29 mouse cellular contexts compared by ENCODE assay signal in the genomic region with DNA sequence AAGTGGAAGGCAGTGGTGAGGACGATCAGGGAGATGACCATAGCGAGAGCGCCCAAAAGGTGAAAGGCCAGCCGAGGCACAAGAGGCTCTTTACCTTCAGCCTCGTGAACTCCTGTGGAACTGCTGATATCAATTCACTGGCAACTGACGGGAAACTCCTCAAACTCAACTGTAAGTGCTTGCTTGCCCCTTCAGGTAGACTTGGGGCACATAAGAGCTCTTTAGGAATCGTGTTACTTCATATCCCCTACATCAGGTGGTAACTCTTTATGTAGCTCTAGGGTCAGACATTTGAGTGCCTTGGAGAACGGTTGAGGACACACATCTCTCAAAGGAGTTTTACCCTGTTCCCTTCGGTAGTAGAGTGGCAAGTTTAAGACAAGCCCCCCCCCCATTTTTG. TPM values are rescaled to one million over a fixed set of nuclear protein-coding genes. Genes with fewer than 3 reads are reported as not detected.
"Had no signal": no experiment of that assay in that cellular context is flagged by ENCODE, and none has a peak within 500 bp of the region (broad histone marks: within the 10 kb centered on the region; RNA-seq: fewer than 3 reads in every experiment).

No protein-coding gene starts in this region.

- H3K4me2 ChIP-seq: heart, embryonic 11.5 days; heart, embryonic 13.5 days; heart, embryonic 15.5 days; hindbrain, embryonic 14.5 days; intestine, embryonic 15.5 days; kidney, embryonic 15.5 days; limb, embryonic 12.5 days had no signal

- H3K4me1 ChIP-seq: intestine, embryonic 15.5 days; kidney, embryonic 15.5 days; limb, embryonic 10.5 days; limb, embryonic 12.5 days had no signal

- DNase-seq: forebrain, postnatal 0 days; gastrocnemius, postnatal 14 days; gastrocnemius, postnatal 36 days; heart, adult 11 months; heart, adult 2 months; heart, postnatal 14 days; heart, postnatal 36 days; kidney, adult 2 months; kidney, adult 9 months; kidney, postnatal 25 days; kidney, postnatal 4 days had no signal

- H3K27ac ChIP-seq: heart, adult 2 months; heart, embryonic 13.5 days; heart, embryonic 15.5 days; hindbrain, embryonic 14.5 days; intestine, embryonic 15.5 days; kidney, embryonic 15.5 days; kidney, postnatal 0 days; layer of hippocampus, adult 2 months; left cerebral cortex, adult 2 months; limb, embryonic 10.5 days; limb, embryonic 12.5 days had no signal

- H3K9me3 ChIP-seq: heart, embryonic 13.5 days; heart, embryonic 15.5 days; intestine, embryonic 15.5 days; kidney, embryonic 15.5 days; limb, embryonic 10.5 days; limb, embryonic 12.5 days had no signal

- ATAC-seq: forebrain, postnatal 0 days; hindbrain, embryonic 16.5 days; inflammation-experienced regulatory T-cells, adult 6 months; intestine, embryonic 15.5 days; intestine, postnatal 0 days had no signal

- H3K9ac ChIP-seq: forebrain, postnatal 0 days; heart, embryonic 13.5 days; heart, embryonic 15.5 days; hindbrain, embryonic 14.5 days; intestine, embryonic 15.5 days; kidney, embryonic 15.5 days; limb, embryonic 12.5 days had no signal

- H3K4me3 ChIP-seq: heart, adult 2 months; heart, embryonic 13.5 days; heart, embryonic 15.5 days; intestine, embryonic 15.5 days; kidney, embryonic 15.5 days; layer of hippocampus, adult 2 months; left cerebral cortex, adult 2 months; limb, embryonic 10.5 days; limb, embryonic 12.5 days had no signal

- H3K27me3 ChIP-seq: heart, embryonic 13.5 days; heart, embryonic 15.5 days; intestine, embryonic 15.5 days; kidney, embryonic 15.5 days; limb, embryonic 12.5 days had no signal

RNA-seq across cellular contexts. Expression of gene 1700102P08Rik, which starts 11.2 kb away (rescaled TPM):
- polyA plus RNA-seq: heart, postnatal 0 days had no signal

RNA-seq across cellular contexts. Expression of gene Ccdc36, which starts 46.9 kb away (rescaled TPM):
- polyA plus RNA-seq: heart, adult 2 months; inflammation-experienced regulatory T-cells, adult 6 months; kidney, adult 2 months had no signal

RNA-seq across cellular contexts. Expression of gene BC048562, which starts 54.9 kb away (rescaled TPM):
- polyA plus RNA-seq: forebrain, postnatal 0 days; gonadal fat pad, adult 2 months; heart, adult 2 months; heart, embryonic 11.5 days; heart, embryonic 13.5 days; heart, embryonic 15.5 days; heart, postnatal 0 days; hindbrain, embryonic 11.5 days; hindbrain, embryonic 14.5 days; hindbrain, embryonic 16.5 days; inflammation-experienced regulatory T-cells, adult 6 months; intestine, embryonic 15.5 days; intestine, postnatal 0 days; kidney, adult 2 months; kidney, embryonic 15.5 days; kidney, postnatal 0 days; limb, embryonic 10.5 days; limb, embryonic 12.5 days; limb, embryonic 14.5 days had no signal
